Mouse (Mus musculus) forebrain, embryonic 10.5 days (tissue): ENCODE data around the gene Gm9044. TPM values are rescaled to one million over a fixed set of nuclear protein-coding genes. Genes with fewer than 3 reads are reported as not detected.

Source experiments
- polyA plus RNA-seq: library from polyadenylated mRNA; unstranded; fragments of >200 nt; fragmentation: Nextera tagmentation; extraction: Ambion mirVana; gene quantifications from 2 replicates; pipeline ENCODE4 v1.2.1, GENCODE M21; 2016

Gene Gm9044
- polyA plus RNA-seq, 1 experiment from 2014 or later, result not detected

Other genes starting within 250 kb of the Gm9044 start
- 58.2 and 58.9 TPM in 2 replicates for gene Mdm1, start 190.6 kb downstream of the Gm9044 start, polyA plus RNA-seq
- 0.12 TPM in 1 of 2 replicates, not detected in the other for gene Il22, start 127.5 kb downstream of the Gm9044 start, polyA plus RNA-seq
- 0.10 TPM in 1 of 2 replicates, not detected in the other for gene Gm32717, start 91.6 kb downstream of the Gm9044 start, polyA plus RNA-seq
- gene Gm32802, start 73.7 kb downstream of the Gm9044 start, polyA plus RNA-seq, result 0.10 TPM in 1 of 2 replicates, not detected in the other
- not detected in 2 replicates for gene Iltifb, start 37.4 kb downstream of the Gm9044 start, polyA plus RNA-seq
- not detected in 2 replicates for gene Gm9040, start 5.4 kb downstream of the Gm9044 start, polyA plus RNA-seq
- gene Gm9045, start 5.4 kb upstream of the Gm9044 start, polyA plus RNA-seq, result 0.06 and 0.09 TPM in 2 replicates
- gene Gm9046, start 10.8 kb upstream of the Gm9044 start, polyA plus RNA-seq, result not detected in 2 replicates
- gene Gm9048, start 16.3 kb upstream of the Gm9044 start, polyA plus RNA-seq, result not detected in 2 replicates
- gene Gm9049, start 21.7 kb upstream of the Gm9044 start, polyA plus RNA-seq, result 0.06 and 0.09 TPM in 2 replicates
- not detected in 2 replicates for gene Ifng, start 108.6 kb upstream of the Gm9044 start, polyA plus RNA-seq